Mouse (Mus musculus): ENCODE results near the gene A930033H14Rik. TPM values are rescaled to one million over a fixed set of nuclear protein-coding genes. Genes with fewer than 3 reads are reported as not detected.

Gene A930033H14Rik
- polyA plus RNA-seq, 1 experiment from 2014 or later = 0.81 TPM

DNA sequence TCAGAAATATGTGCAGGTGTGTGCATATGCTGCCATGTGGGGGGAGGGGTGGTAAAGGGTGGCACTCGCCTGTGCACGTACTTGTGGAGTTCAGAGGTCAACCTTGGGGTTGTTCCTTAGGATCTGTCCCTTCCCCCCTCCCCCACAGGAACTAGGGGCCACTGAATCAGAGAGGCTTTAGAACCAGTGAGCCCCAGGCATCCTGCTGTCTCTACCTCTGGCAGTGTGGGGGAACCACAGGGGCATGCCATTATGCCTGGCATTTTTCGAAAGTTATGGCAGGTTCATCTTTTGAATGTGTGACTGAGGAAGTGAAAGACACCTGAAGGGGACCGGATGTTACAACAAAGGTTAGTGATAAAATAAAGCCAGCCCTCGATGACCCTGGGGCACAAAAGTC lies 2.2 kb downstream of the A930033H14Rik start:
- H3K4me3 ChIP-seq = no peak overlapping the region
- H3K9ac ChIP-seq = no peak overlapping the region
- H3K36me3 ChIP-seq = peaks cover 9% of the 10 kb centered on the region; the same call in 1 of the 2 replicates
- ATAC-seq = no peak
- H3K9me3 ChIP-seq (replicated peaks) = no peaks in the 10 kb centered on the region
- 51% methylated on average over 5 of the region's 5 CpGs for WGBS (ENCODE audit: insufficient replicate concordance)
- H3K27me3 ChIP-seq (replicated peaks) = peaks cover 43% of the 10 kb centered on the region
- peaks cover 31% of the 10 kb centered on the region for H3K4me1 ChIP-seq
- H3K27ac ChIP-seq = no peak overlapping the region
- no peak overlapping the region for H3K4me2 ChIP-seq

DNA sequence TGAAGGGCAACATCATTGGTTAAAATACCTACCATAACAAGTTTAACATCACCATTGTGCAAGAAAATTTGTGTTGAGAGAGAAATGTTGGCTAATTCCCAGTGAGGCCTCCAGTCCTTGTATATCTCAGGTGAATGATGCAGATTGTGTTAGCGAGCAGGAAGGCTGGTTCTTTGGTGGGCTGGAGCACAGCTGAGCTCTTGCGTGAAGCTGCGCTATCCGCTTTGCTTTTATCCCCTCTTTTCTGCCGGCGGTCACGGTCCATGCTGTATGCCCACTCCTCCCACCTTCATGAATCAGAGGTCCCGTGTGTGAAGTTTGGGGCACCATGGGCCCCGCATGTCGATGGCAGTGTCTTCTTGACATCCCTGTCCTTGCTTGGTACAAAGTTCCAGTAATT lies 2.9 kb downstream of the A930033H14Rik start:
- Histone ChIP-seq H3K27ac (no peak overlapping the region), H3K9me3 (replicated peaks) (no peaks in the 10 kb centered on the region), H3K4me2 (no peak overlapping the region), H3K4me1 (peaks cover 31% of the 10 kb centered on the region), H3K27me3 (replicated peaks) (peaks cover 43% of the 10 kb centered on the region), H3K4me3 (no peak overlapping the region), H3K36me3 (peaks cover 8% of the 10 kb centered on the region; the same call in 1 of the 2 replicates), H3K9ac (no peak overlapping the region)
- ATAC-seq = no peak
- 82% methylated on average over 10 of the region's 10 CpGs for WGBS (ENCODE audit: insufficient replicate concordance)

DNA sequence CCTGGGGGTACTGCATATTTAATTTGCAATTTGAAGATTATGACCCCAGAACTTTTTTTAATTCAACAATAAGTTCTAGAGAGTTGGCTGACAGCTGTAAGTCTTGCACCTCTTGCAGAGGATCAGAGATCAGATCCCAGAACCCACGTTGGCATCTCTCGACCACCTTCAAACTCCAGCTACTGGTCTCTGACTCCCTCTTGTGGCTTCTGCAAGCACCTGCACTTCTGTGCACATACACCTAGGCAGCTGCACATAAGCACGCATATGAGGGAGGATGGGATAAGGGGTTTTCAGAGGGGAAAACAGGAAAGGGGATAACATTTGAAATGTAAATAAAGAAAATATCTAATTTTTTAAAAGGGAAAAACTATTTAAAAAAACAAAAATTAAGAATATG lies 4.2 kb downstream of the A930033H14Rik start:
- Histone ChIP-seq H3K36me3 (peaks cover 8% of the 10 kb centered on the region; the same call in 1 of the 2 replicates), H3K27ac (no peak overlapping the region), H3K4me3 (no peak overlapping the region), H3K9ac (no peak overlapping the region), H3K9me3 (replicated peaks) (no peaks in the 10 kb centered on the region), H3K4me1 (peaks cover 21% of the 10 kb centered on the region; the same call in 1 of the 2 replicates), H3K4me2 (no peak overlapping the region), H3K27me3 (replicated peaks) (peaks cover 34% of the 10 kb centered on the region)
- 85% methylated on average over 3 of the region's 3 CpGs for WGBS (ENCODE audit: insufficient replicate concordance)
- no peak for ATAC-seq

DNA sequence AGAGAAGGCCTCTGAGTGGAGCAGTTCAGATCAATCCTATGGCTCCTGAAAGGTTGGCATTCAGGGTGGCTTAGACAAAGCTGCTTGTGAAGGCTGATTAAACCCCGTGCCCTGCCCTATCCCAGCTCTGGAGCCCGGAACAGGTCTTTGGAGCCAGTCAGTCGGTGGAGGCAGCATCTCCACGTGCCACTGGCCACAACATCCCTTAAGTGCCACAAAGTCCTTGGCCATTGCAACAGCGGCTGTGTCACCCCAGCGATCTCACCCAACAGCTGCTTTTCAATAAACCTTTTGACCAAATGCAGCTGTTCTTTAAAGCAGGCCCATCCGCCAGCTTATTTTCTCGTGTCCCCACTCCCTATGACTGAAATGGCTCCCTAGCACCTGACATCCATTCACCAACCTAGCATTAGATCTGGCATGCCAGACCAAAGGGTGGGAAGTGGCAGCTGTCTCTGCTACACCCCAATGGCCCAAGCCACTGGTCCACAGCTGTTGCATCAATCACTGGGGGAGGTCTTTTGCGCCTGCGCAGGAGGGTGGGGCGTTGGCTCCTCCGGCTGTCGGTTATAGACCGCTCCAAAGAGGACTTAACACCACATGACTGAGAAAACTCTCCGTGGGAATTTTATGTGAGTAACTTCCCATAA lies 4.8 kb downstream of the A930033H14Rik start:
- Histone ChIP-seq H3K36me3 (peaks cover 8% of the 10 kb centered on the region; the same call in 1 of the 2 replicates), H3K4me3 (no peak overlapping the region), H3K9me3 (replicated peaks) (no peaks in the 10 kb centered on the region), H3K9ac (no peak overlapping the region), H3K27me3 (replicated peaks) (peaks cover 28% of the 10 kb centered on the region), H3K27ac (no peak overlapping the region), H3K4me2 (no peak overlapping the region), H3K4me1 (peaks cover 16% of the 10 kb centered on the region; the same call in 1 of the 2 replicates)
- 72% methylated on average over 15 of the region's 15 CpGs for WGBS (ENCODE audit: insufficient replicate concordance)
- no peak for ATAC-seq

DNA sequence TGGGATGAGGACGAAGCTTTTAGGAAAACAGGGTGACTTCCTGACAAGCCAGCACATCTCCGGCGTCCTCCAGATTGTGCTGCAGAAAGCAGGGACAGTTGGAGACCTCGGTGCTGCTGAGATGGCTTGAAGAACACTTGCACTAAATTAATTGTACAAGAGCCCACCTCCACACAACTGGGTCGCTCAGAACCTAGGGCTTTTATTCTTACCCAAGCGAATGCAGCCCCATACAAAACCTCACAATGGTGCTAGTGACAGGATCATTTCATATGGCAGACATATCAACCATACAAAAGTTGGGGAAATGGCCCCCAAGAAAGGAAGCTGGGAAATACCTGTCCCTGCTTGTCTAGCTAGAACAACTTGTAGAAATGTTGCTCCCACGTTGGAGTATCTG lies 5.4 kb downstream of the A930033H14Rik start:
- H3K4me3 ChIP-seq = no peak overlapping the region
- H3K36me3 ChIP-seq = peaks cover 8% of the 10 kb centered on the region; the same call in 1 of the 2 replicates
- H3K27me3 ChIP-seq (replicated peaks) = peaks cover 21% of the 10 kb centered on the region
- no peak overlapping the region for H3K4me2 ChIP-seq
- no peak for ATAC-seq
- peaks cover 15% of the 10 kb centered on the region; the same call in 1 of the 2 replicates for H3K4me1 ChIP-seq
- no peaks in the 10 kb centered on the region for H3K9me3 ChIP-seq (replicated peaks)
- WGBS (ENCODE audit: insufficient replicate concordance) = 70% methylated on average over 7 of the region's 7 CpGs
- H3K9ac ChIP-seq = no peak overlapping the region
- no peak overlapping the region for H3K27ac ChIP-seq

- no peak overlapping the region for H3K9ac ChIP-seq
- H3K36me3 ChIP-seq = peaks cover 8% of the 10 kb centered on the region; the same call in 1 of the 2 replicates
- 75% methylated on average over 6 of the region's 6 CpGs for WGBS (ENCODE audit: insufficient replicate concordance)
- H3K4me1 ChIP-seq = 0 out of 2 replicates have a peak, but pooled peaks cover 2% of the 10 kb centered on the region
- ATAC-seq = no peak
- H3K27me3 ChIP-seq (replicated peaks) = peaks cover 7% of the 10 kb centered on the region; the same call in 1 of the 2 replicates
- no peak overlapping the region for H3K27ac ChIP-seq
- no peak overlapping the region for H3K4me3 ChIP-seq
- H3K4me2 ChIP-seq = no peak overlapping the region
- no peaks in the 10 kb centered on the region for H3K9me3 ChIP-seq (replicated peaks)
Measured at GRCm38 (mm10) chr10:69206081-69206480, 6.8 kb downstream of the A930033H14Rik start.

DNA sequence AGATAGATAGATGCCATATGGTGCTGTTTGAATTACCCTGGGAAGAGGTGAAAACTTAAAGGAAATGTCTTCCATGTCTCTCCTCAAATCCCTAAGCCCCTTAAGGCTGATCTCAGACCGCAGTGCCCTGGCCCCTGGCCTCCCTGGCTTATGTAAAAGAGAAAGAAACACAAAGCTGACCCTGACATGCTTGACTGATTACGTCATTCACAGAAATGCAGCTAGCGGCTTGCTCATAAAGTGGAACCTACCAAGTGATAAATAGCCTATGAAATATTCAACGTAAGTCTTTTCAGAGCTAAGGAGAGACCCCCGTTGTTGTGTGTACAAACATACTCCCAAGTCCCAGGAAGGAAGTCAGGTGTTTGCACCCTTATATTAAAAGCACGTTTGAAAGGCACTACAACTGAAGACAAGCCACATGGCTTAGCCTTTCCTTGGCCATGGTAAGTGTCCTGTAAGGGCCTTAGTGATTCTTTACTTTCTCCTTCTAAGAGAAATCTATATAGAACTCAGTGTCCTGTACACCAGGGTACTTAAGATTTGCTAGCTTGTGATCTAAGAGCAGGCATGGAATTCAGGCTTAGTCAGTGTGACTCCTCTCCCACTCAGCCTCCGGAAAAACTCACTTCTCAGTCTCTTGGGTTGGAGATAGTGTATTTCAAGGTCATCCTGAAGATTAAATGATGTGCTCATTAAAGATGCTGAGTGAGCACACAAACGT lies 8.1 kb downstream of the A930033H14Rik start:
- H3K4me2 ChIP-seq = no peak overlapping the region
- H3K27me3 ChIP-seq (replicated peaks) = no peaks in the 10 kb centered on the region
- H3K36me3 ChIP-seq = peaks cover 2% of the 10 kb centered on the region; the same call in 1 of the 2 replicates
- no peaks in the 10 kb centered on the region for H3K9me3 ChIP-seq (replicated peaks)
- no peaks in the 10 kb centered on the region for H3K4me1 ChIP-seq
- no peak overlapping the region for H3K4me3 ChIP-seq
- H3K27ac ChIP-seq = no peak overlapping the region
- 55% methylated on average over 8 of the region's 8 CpGs for WGBS (ENCODE audit: insufficient replicate concordance)
- ATAC-seq = no peak
- H3K9ac ChIP-seq = no peak overlapping the region

- Histone ChIP-seq H3K4me2 (no peak overlapping the region), H3K9ac (no peak overlapping the region), H3K27me3 (replicated peaks) (no peaks in the 10 kb centered on the region), H3K4me3 (no peak overlapping the region), H3K27ac (no peak overlapping the region), H3K36me3 (no peaks in the 10 kb centered on the region), H3K9me3 (replicated peaks) (no peaks in the 10 kb centered on the region), H3K4me1 (no peaks in the 10 kb centered on the region)
- no peak for ATAC-seq
- 70% methylated on average over 10 of the region's 10 CpGs for WGBS (ENCODE audit: insufficient replicate concordance)
Measured at GRCm38 (mm10) chr10:69193721-69194120, 19.2 kb downstream of the A930033H14Rik start.

DNA sequence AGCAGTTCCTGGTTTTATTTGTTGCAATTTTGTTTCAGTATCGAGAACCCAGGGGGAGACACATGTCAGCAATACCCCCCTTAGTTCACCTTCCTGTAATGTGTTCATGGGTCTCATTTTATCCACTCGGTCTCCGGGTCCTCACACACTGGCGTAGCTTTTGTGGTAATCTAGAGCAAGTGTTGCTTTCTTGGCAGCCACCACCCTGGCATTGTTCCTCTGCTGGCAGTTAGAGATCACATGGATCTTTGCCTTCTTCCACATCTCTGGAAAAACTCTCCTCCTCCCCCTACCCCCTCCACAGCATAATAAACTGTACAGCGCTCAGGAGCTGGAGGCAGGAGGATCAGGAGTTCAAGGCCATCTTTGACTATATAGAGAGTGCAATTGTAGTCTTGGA lies 20.6 kb downstream of the A930033H14Rik start:
- H3K27ac ChIP-seq = no peak overlapping the region
- H3K4me2 ChIP-seq = no peak overlapping the region
- no peak overlapping the region for H3K9ac ChIP-seq
- H3K4me3 ChIP-seq = no peak overlapping the region
- H3K4me1 ChIP-seq = no peaks in the 10 kb centered on the region
- H3K36me3 ChIP-seq = no peaks in the 10 kb centered on the region
- H3K27me3 ChIP-seq (replicated peaks) = no peaks in the 10 kb centered on the region
- 78% methylated on average over 5 of the region's 5 CpGs for WGBS (ENCODE audit: insufficient replicate concordance)
- H3K9me3 ChIP-seq (replicated peaks) = no peaks in the 10 kb centered on the region
- ATAC-seq = no peak

GRCm38 (mm10) chr10:69190434-69191160 lies 22.3 kb downstream of the A930033H14Rik start:
- no peak overlapping the region for H3K4me2 ChIP-seq
- H3K4me3 ChIP-seq = no peak overlapping the region
- H3K36me3 ChIP-seq = no peaks in the 10 kb centered on the region
- no peaks in the 10 kb centered on the region for H3K27me3 ChIP-seq (replicated peaks)
- H3K27ac ChIP-seq = no peak overlapping the region
- ATAC-seq = no peak
- no peak overlapping the region for H3K9ac ChIP-seq
- no peaks in the 10 kb centered on the region for H3K4me1 ChIP-seq
- 56% methylated on average over 10 of the region's 10 CpGs for WGBS (ENCODE audit: insufficient replicate concordance)
- no peaks in the 10 kb centered on the region for H3K9me3 ChIP-seq (replicated peaks)

GRCm38 (mm10) chr10:69187773-69188443 lies 25.0 kb downstream of the A930033H14Rik start:
- Histone ChIP-seq H3K4me3 (no peak overlapping the region), H3K4me1 (no peaks in the 10 kb centered on the region), H3K9ac (no peak overlapping the region), H3K9me3 (replicated peaks) (no peaks in the 10 kb centered on the region), H3K36me3 (no peaks in the 10 kb centered on the region), H3K4me2 (no peak overlapping the region), H3K27me3 (replicated peaks) (no peaks in the 10 kb centered on the region), H3K27ac (no peak overlapping the region)
- no peak for ATAC-seq
- WGBS (ENCODE audit: insufficient replicate concordance) = 66% methylated on average over 9 of the region's 9 CpGs

Measured in liver, embryonic 12.5 days (tissue).